Mouse (Mus musculus): ENCODE measurements around the gene Pip4k2b. TPM values are rescaled to one million over a fixed set of nuclear protein-coding genes. Genes with fewer than 3 reads are reported as not detected.

The Pip4k2b gene
- total RNA-seq, 1 experiment from 2014 or later, result 28.7 TPM

DNA sequence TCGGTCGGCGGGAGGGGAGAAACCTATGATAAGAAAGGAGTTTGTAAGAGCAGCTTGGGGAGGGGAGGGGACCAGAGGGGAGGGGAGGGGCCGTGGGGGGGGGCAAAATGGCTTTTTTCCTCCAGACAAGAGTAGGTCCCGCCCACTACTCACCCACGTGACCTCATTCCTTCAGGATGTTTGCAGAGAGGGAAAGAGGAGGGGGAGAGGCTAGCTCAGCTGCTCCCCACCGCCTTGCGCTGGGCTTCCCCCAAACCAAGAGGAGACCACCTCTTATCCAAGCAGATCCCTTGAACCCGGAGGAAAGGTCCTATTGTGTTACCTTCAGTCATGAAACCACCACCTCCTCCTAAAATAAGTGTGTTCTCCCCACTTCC lies 44.9 kb downstream of the Pip4k2b start:
- no peak for ATAC-seq (replicated peaks; ENCODE audit: insufficient number of reproducible peaks, low FRiP score, low TSS enrichment, poor library complexity, severe bottlenecking)

DNA sequence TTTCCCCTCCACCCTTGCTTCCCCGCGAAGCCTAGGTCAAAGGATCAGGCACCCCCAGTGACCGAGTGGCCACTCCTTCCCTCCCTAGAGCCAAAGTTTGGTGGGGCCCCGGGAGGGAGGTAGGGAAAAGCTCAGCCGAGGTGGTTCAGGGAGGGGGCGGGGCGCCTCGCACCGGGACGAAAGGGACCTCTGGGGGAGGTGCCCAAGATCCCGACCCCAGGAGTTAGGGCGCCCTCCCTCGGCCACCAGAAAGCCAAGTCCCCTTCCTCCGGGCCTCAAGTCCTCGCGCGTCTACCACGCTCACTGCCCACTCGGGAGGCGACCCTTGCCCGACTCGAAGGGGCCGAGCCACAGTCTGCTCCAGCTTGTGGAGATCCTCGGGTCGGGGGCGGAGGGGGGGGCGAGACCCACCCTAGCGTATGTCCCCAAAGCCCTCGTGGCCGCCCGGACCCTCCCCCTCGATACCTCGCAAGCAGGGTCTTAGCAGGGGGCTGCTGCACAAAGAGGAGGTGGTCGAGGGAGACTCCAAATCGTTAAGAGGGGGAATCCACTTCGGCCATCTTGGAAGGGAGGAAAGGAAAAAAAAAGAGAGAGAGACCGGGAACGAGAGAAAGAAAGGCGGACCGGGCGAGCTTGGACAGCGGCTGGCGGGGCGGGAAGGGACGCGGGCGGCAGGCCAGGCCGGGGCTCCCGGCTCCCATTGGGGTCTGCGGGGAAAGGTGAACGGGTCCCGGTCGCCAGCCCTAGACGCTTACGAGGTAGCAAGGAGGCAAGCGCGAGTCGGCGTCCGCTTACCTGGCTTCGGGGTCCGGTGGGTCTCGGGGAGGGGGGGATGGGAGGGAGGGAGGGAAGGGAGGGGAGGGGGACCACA lies 45.5 kb downstream of the Pip4k2b start:
- ATAC-seq (replicated peaks; ENCODE audit: insufficient number of reproducible peaks, low FRiP score, low TSS enrichment, poor library complexity, severe bottlenecking), result no peak

GRCm38 (mm10) chr11:97697891-97698529 lies 46.5 kb downstream of the Pip4k2b start:
- ATAC-seq (replicated peaks; ENCODE audit: insufficient number of reproducible peaks, low FRiP score, low TSS enrichment, poor library complexity, severe bottlenecking), result no peak

- no peak for ATAC-seq (replicated peaks; ENCODE audit: insufficient number of reproducible peaks, low FRiP score, low TSS enrichment, poor library complexity, severe bottlenecking)
Measured at GRCm38 (mm10) chr11:97697199-97697890, 47.2 kb downstream of the Pip4k2b start.

DNA sequence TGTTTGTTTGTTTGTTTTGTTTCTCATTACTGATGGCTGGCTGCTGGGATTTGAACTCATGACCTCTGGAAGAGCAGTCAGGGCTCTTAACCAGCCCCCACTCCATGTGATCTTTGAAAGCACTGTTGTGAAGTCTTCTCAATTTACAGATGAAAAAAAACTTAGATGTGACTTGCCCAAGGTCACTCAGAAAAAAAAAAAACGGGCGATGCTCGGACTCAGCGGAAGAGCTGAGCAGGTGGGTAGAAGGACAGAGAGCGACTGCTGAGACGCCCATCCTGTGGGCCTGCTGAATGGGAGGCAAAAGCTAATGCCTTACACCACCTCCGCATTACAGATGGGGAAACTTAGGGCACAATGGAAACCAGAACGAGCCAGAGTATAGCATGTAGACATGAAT lies 47.8 kb downstream of the Pip4k2b start:
- ATAC-seq (replicated peaks; ENCODE audit: insufficient number of reproducible peaks, low FRiP score, low TSS enrichment, poor library complexity, severe bottlenecking), result no peak

DNA sequence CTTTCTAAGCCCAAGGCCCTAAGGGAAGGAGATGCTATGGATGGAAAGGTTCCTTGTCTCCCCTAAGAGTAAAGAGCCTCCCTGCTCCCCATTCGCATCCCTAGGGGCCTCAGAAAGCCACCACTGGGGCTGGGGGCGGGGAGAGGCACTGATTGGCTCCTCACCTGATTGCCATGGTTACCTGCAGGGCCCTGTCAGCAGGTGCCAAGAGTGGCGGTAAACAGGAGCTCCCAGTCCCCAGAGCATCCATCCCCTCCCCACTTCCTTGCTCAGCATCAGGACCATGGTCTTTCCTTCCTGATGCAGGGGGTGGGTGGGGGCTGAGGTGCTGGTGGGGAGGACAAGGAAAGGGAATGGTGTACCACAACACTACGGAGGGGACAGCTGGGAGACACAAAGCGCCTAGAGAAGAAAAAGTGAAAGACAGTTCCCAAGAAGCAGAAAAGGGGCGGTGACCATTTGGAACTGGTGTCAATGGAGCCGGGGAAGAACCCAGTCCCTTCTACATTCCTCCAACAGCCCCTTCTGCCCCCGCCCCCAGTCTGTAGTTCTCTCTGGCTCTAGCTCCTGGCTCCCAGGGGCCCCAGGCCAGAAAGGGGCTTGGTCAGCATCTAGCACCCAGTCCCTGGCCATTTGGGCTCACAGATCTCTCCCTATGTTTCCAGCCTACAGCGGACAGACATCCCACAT lies 48.6 kb downstream of the Pip4k2b start:
- ATAC-seq (replicated peaks; ENCODE audit: insufficient number of reproducible peaks, low FRiP score, low TSS enrichment, poor library complexity, severe bottlenecking), result no peak

DNA sequence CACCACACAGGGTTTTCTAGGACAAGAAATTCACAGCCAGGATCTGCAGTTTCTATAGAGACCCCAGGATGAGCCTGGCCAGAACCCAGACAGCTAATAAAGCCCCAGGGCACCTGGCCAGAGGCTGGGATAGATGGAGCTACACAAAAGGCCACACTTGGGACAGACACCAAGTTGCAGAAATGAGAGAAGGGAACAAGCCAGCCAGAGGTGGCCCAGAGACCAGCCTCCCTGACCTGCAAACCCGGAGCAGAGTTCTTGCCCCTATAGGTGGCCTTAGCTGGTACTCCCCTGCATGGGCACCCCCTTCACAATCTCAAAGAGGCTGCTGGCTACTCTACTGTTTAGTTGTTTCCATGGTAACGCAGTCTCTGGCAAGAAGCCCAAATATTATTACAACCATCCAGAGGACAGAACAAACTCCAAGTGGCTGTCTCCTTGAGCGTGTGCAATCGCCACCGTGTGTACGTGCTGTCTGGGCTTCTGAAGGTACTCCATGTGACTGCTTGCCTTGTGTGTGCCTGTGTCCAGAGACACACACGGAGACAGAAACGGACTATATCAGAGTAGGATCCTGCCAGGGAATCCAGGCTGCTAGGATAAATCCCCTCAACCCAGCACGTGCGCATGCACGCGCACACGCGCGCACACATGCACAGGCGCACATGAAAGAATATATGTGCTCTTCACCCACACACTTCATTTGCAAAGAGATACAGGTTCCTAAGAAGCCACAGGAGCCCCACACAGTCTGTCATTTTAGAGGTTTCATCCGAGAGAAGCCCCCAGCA lies 49.4 kb downstream of the Pip4k2b start:
- ATAC-seq (replicated peaks; ENCODE audit: insufficient number of reproducible peaks, low FRiP score, low TSS enrichment, poor library complexity, severe bottlenecking), result no peak

DNA sequence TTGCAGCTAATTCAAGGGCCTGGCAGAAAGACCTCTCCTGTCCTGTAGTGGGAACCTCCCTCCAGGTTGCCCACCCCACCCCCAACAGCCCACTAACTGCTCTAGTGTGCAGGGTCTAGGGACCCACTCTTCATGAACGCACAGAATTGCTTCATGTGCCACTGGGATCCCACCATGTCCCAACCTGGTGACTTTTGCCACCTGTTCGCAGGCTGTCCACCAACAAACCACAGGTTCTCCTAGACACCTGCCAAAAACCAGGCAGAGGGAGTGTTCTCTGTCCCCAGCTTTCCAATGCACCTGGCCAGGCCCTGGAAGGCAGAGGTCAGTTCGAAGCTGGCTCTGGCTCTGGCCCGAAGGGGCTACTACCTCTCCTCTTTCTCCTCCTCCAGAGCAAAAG lies 50.1 kb downstream of the Pip4k2b start:
- no peak for ATAC-seq (replicated peaks; ENCODE audit: insufficient number of reproducible peaks, low FRiP score, low TSS enrichment, poor library complexity, severe bottlenecking)

GRCm38 (mm10) chr11:97689861-97690260 lies 54.6 kb downstream of the Pip4k2b start:
- no peak for ATAC-seq (replicated peaks; ENCODE audit: insufficient number of reproducible peaks, low FRiP score, low TSS enrichment, poor library complexity, severe bottlenecking)

- ATAC-seq (replicated peaks; ENCODE audit: insufficient number of reproducible peaks, low FRiP score, low TSS enrichment, poor library complexity, severe bottlenecking), result no peak
Measured at GRCm38 (mm10) chr11:97687061-97687460, 57.4 kb downstream of the Pip4k2b start.

DNA sequence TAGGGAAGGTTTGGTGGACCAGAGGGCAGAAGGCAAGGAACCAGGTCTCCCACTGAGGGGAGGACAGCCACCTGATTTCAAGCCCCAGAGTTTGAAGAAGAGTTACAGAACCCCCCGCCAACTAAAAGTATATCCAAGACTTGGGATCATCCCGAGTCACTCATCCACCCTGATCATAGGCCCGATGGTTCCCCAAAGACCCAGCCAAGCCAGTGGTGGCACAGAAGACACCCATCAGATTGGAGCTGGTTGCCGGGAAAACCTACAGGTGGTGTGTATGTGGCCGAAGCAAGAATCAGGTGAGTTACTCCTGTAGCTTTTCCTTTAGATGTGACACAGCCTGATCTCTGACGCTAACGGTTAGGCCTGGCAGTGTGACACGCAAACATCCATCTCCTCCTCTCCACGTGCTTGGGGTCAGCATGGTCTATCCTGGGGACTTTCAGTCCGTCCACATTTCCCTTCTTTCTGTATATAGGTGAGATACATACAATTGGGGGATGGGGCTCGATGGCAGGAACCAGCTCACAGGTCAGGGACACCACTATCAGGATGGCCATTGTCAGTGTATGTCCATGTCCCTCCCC lies 58.1 kb downstream of the Pip4k2b start:
- no peak for ATAC-seq (replicated peaks; ENCODE audit: insufficient number of reproducible peaks, low FRiP score, low TSS enrichment, poor library complexity, severe bottlenecking)

DNA sequence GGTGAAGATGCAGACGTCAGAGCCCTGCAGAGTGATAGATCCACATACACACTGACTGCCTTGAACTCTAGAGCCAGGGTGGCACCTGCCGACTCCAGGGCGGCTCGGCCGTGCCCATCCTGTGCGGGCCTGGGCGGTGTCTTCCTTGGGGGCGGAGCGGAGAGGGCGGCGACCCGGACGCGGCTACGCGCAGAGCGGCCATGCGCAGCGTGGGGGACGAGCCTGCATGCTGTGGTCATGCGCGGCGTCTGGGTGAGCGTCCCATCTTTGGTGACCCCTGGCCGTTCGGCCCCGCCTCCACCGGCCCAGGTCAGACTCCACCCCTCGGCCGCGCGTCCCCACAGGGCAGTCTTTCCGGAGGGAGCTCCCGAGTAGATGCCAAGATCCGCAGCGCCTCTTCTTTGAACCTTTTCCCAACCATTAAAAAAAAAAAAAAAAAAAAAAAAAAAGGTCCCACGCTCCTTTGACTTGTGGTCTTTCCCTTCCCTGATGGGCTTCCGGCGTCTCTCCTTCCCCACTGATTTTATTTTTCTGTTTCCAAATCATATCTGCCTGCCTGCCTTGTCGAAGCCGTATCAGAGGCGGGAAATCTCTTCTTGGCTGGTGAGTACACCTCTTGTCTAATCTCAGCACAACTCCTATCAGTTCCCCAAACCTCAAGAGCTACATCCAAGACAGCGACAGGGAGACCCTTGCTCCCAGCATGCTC lies 58.7 kb downstream of the Pip4k2b start, which contains the start of gene Cisd3:
Gene Cisd3, plus strand, starts transcription at position 214 of the 709 bp plus-strand sequence.
- peak; percentile 63 for ATAC-seq (replicated peaks; ENCODE audit: insufficient number of reproducible peaks, low FRiP score, low TSS enrichment, poor library complexity, severe bottlenecking)

GRCm38 (mm10) chr11:97684766-97685165 lies 59.7 kb downstream of the Pip4k2b start:
- no peak for ATAC-seq (replicated peaks; ENCODE audit: insufficient number of reproducible peaks, low FRiP score, low TSS enrichment, poor library complexity, severe bottlenecking)

DNA sequence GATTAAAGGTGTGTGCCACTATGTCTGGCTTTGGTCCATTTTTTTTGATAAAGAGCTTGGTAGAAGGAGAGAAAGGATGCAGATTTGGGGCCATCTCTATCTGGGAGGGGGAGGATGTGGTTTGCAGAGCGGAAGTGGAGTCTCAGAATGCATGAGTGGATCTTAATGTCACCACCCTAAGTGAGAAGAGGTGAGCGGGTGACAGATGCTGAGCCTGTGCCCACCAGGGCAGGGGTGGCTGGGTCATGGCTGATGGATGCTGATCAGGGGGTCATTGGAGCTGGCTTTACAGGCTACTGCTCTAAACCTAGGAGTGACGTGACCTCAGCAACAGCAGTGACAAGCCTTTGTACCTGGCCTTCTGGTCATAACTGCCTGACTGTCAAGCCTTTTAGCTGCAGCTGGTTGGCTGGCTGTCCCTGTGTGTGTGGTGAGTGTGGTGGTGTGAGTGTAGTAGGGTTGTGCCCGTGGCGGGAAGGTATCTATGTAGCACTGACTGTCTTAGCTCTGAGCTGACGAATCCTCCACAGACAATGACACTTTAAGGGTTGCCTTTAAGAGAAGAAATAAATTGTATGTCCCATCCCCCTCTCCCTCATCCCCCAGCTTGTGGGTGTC lies 60.3 kb downstream of the Pip4k2b start:
- peak; percentile 59 for ATAC-seq (replicated peaks; ENCODE audit: insufficient number of reproducible peaks, low FRiP score, low TSS enrichment, poor library complexity, severe bottlenecking)

GRCm38 (mm10) chr11:97682504-97683055 lies 61.9 kb downstream of the Pip4k2b start:
- ATAC-seq (replicated peaks; ENCODE audit: insufficient number of reproducible peaks, low FRiP score, low TSS enrichment, poor library complexity, severe bottlenecking), result no peak

GRCm38 (mm10) chr11:97680430-97680829 lies 64.1 kb downstream of the Pip4k2b start:
- ATAC-seq (replicated peaks; ENCODE audit: insufficient number of reproducible peaks, low FRiP score, low TSS enrichment, poor library complexity, severe bottlenecking), result no peak

DNA sequence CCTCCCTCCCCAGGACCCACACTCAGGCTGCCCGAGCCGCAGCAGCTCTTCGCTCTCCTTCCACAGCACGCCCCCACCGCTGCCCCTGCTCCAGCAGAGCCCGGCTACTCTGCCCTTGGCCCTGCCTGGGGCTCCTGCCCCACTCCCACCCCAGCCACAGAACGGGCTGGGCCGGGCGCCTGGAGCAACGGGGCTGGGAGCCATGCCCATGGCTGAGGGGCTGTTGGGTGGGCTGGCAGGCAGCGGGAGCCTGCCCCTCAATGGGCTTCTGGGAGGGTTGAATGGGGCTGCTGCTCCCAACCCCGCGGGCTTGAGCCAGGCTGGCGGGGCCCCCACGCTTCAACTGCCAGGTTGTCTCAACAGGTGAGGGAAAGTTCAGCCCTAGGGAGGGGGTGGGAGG lies 66.2 kb downstream of the Pip4k2b start:
- ATAC-seq (replicated peaks; ENCODE audit: insufficient number of reproducible peaks, low FRiP score, low TSS enrichment, poor library complexity, severe bottlenecking), result no peak

Data from monocyte, adult 5-6 weeks (primary cell).